Mouse (Mus musculus) gastrocnemius, postnatal 36 days (tissue): ENCODE data around the gene Vmn2r75. TPM values are rescaled to one million over a fixed set of nuclear protein-coding genes. Genes with fewer than 3 reads are reported as not detected.
"Not testable (repeated sequence)": the region's sequence is repeated elsewhere in the genome, so short reads cannot be mapped to it uniquely, and the experiment has no call there.

Source experiments
- DNase-seq, 2 experiments: peaks; one replicate each; pipeline ENCODE4 v3.0.0; 2022
- intact Hi-C: fragments of 180-260 bp; cut with DNase I; formaldehyde crosslinking; loops from one replicate; pipeline ENCODE4 v1.15.1; 2025
- long read RNA-seq, 2 experiments: library from polyadenylated mRNA; stranded (forward); transcript quantifications; one replicate each; pipeline ENCODE4 v2.0.0; 2021
- total RNA-seq, 2 experiments: library from RNA; stranded (reverse); gene quantifications; 2 replicates each; pipeline ENCODE4 v1.2.3; 2021

The Vmn2r75 gene
- total RNA-seq: not detected
- long read RNA-seq, experiment 1: 0 reads
- long read RNA-seq, experiment 2: 0 reads

- DNase-seq, intact Hi-C loops: not testable (repeated sequence)
These were observed at the start of gene Vmn2r75 for GRCm38 (mm10) chr7:86171678-86172077. Gene Vmn2r75 (minus strand): TSS chr7:86171778.

- intact Hi-C loops: no loop called here
These were observed 39.8 kb upstream of the Vmn2r75 start for GRCm38 (mm10) chr7:86211345-86211744.

More at GRCm38 (mm10) chr7:86211345-86211744, 39.8 kb upstream of the Vmn2r75 start:
- no peak for DNase-seq

Other genes starting within 250 kb of the Vmn2r75 start
- gene Vmn2r74, start 210.1 kb downstream of the Vmn2r75 start, total RNA-seq: not detected
- not detected for gene Vmn2r76, start 74.5 kb upstream of the Vmn2r75 start, total RNA-seq
- not detected for gene Olfr310, start 105.4 kb upstream of the Vmn2r75 start, total RNA-seq
- not detected for gene Olfr309, start 141.9 kb upstream of the Vmn2r75 start, total RNA-seq
- not detected for gene Olfr308, start 153.9 kb upstream of the Vmn2r75 start, total RNA-seq
- gene Olfr307, start 165.8 kb upstream of the Vmn2r75 start, total RNA-seq: not detected
- not detected for gene Olfr305, start 195.2 kb upstream of the Vmn2r75 start, total RNA-seq
- not detected for gene Olfr304, start 214.9 kb upstream of the Vmn2r75 start, total RNA-seq
- gene Olfr303, start 226.0 kb upstream of the Vmn2r75 start, total RNA-seq: not detected
- gene Olfr301, start 232.1 kb upstream of the Vmn2r75 start, total RNA-seq: not detected